Mouse (Mus musculus) CH12.LX (cell line): ENCODE measurements around the gene 4930426L09Rik. TPM values are rescaled to one million over a fixed set of nuclear protein-coding genes. Genes with fewer than 3 reads are reported as not detected.

Experiments
- DNase-seq: peaks from one replicate; pipeline ENCODE4 v3.0.0-alpha.2; 2013; ENCODE audit errors: extremely low read depth
- H3K27ac ChIP-seq: 2 replicates; pipeline ENCODE4 v1.5.1; 2012; ENCODE audit warnings: low read depth, mild to moderate bottlenecking, control low read depth, moderate library complexity; ENCODE audit not compliant: insufficient read depth
- H3K27me3 ChIP-seq: replicated peaks from 2 replicates; pipeline ENCODE3; 2012; ENCODE audit warnings: inconsistent platforms
- H3K36me3 ChIP-seq, 2 experiments: replicated peaks in 1 of 2; 2 replicates each; pipeline versions ENCODE3 to v1.6.1; 2012; ENCODE audit warnings: inconsistent platforms in 1 of 2, low read length in 1 of 2, mild to moderate bottlenecking in 1 of 2, mixed read lengths in 1 of 2, moderate library complexity in 1 of 2; ENCODE audit not compliant: control insufficient read depth in 1 of 2, insufficient read depth in 1 of 2
- H3K4me1 ChIP-seq, 2 experiments: 2 replicates each; pipeline ENCODE4 v1.6.1; 2012; ENCODE audit warnings: inconsistent platforms in 1 of 2, moderate library complexity in 1 of 2; ENCODE audit not compliant: insufficient read depth in 2 of 2, control insufficient read depth in 1 of 2
- H3K4me2 ChIP-seq: 2 replicates; pipeline ENCODE4 v1.6.1; 2012; ENCODE audit warnings: low read depth, mild to moderate bottlenecking, control low read depth; ENCODE audit not compliant: poor library complexity, insufficient read depth, severe bottlenecking
- H3K4me3 ChIP-seq, 3 experiments: fragments of 150-350 bp in 1 of 3; sonication (generic) in 1 of 3; replicated peaks in 1 of 3; 2 replicates each; pipeline versions ENCODE3 to v1.5.1; 2011 to 2012; ENCODE audit warnings: low read depth in 2 of 3, low read length in 2 of 3, mild to moderate bottlenecking in 2 of 3, moderate library complexity in 2 of 3, control low read depth in 1 of 3, improper control_type of control experiment in 1 of 3, inconsistent platforms in 1 of 3, mixed read lengths in 1 of 3; ENCODE audit not compliant: poor library complexity in 1 of 3
- H3K79me2 ChIP-seq: replicated peaks from 2 replicates; pipeline ENCODE4 v1.6.1; 2012; ENCODE audit warnings: mild to moderate bottlenecking, moderate library complexity; ENCODE audit not compliant: control insufficient read depth, poor library complexity, insufficient read depth, severe bottlenecking; ENCODE audit errors: extremely low read depth
- H3K9ac ChIP-seq: 2 replicates; pipeline ENCODE4 v1.6.1; 2012; ENCODE audit warnings: low read depth, mild to moderate bottlenecking, control low read depth, moderate library complexity; ENCODE audit not compliant: insufficient read depth
- H3K9me3 ChIP-seq: replicated peaks from 2 replicates; pipeline ENCODE3; 2012; ENCODE audit warnings: low read length, inconsistent platforms, mixed read lengths
- CHD1 ChIP-seq: IDR thresholded peaks from 2 replicates; pipeline ENCODE4 v1.6.1; 2012; ENCODE audit warnings: low read depth, low read length, improper control_type of control experiment, inconsistent platforms
- CHD2 ChIP-seq: IDR thresholded peaks from 2 replicates; pipeline ENCODE4 v1.6.1; 2011; ENCODE audit warnings: low read length, improper control_type of control experiment
- CTCF ChIP-seq, 2 experiments: IDR thresholded peaks in 1 of 2; conservative IDR thresholded peaks in 1 of 2; 2 replicates each; pipeline ENCODE4 v1.5.1; 2011 to 2012; ENCODE audit warnings: low read depth in 2 of 2, low read length in 2 of 2, improper control_type of control experiment in 1 of 2, inconsistent platforms in 1 of 2, mild to moderate bottlenecking in 1 of 2, moderate library complexity in 1 of 2
- E2F4 ChIP-seq: IDR thresholded peaks from 2 replicates; pipeline ENCODE4 v1.6.1; 2011; ENCODE audit warnings: low read depth, low read length, improper control_type of control experiment; ENCODE audit not compliant: insufficient replicate concordance
- ELF1 ChIP-seq: IDR thresholded peaks from 2 replicates; pipeline ENCODE4 v1.6.1; 2014; ENCODE audit warnings: low read depth, mild to moderate bottlenecking, inconsistent platforms, low read length, improper control_type of control experiment
- EP300 ChIP-seq: IDR thresholded peaks from 2 replicates; pipeline ENCODE4 v1.6.1; 2011; ENCODE audit warnings: low read length, improper control_type of control experiment
- ETS1 ChIP-seq: conservative IDR thresholded peaks from 2 replicates; pipeline ENCODE4 v1.6.1; 2012; ENCODE audit warnings: low read depth, mild to moderate bottlenecking, inconsistent platforms, low read length, improper control_type of control experiment, moderate library complexity
- GABPA ChIP-seq: IDR thresholded peaks from 2 replicates; pipeline ENCODE4 v1.6.1; 2012; ENCODE audit warnings: low read depth, low read length, improper control_type of control experiment, inconsistent platforms; ENCODE audit not compliant: insufficient replicate concordance
- HCFC1 ChIP-seq: IDR thresholded peaks from 2 replicates; pipeline ENCODE4 v1.6.1; 2012; ENCODE audit warnings: low read depth, mild to moderate bottlenecking, inconsistent platforms, low read length, improper control_type of control experiment
- IRF4 ChIP-seq: IDR thresholded peaks from 2 replicates; pipeline ENCODE4 v1.6.1; 2014; ENCODE audit warnings: low read depth, mild to moderate bottlenecking, inconsistent platforms, low read length, improper control_type of control experiment
- JUN ChIP-seq: IDR thresholded peaks from 2 replicates; pipeline ENCODE4 v1.6.1; 2011; ENCODE audit warnings: low read depth, mild to moderate bottlenecking, low read length, improper control_type of control experiment, moderate library complexity; ENCODE audit not compliant: insufficient read depth
- JUND ChIP-seq: conservative IDR thresholded peaks from 2 replicates; pipeline ENCODE4 v1.6.1; 2011; ENCODE audit warnings: low read depth, low read length, improper control_type of control experiment
- KAT2A ChIP-seq: IDR thresholded peaks from 2 replicates; pipeline ENCODE4 v1.6.1; 2012; ENCODE audit warnings: low read length, improper control_type of control experiment, inconsistent platforms; ENCODE audit not compliant: insufficient replicate concordance
- MAFK ChIP-seq: IDR thresholded peaks from 2 replicates; pipeline ENCODE4 v1.6.1; 2011; ENCODE audit warnings: low read length, improper control_type of control experiment; ENCODE audit not compliant: insufficient replicate concordance
- MAX ChIP-seq: IDR thresholded peaks from 2 replicates; pipeline ENCODE4 v1.6.1; 2011; ENCODE audit warnings: low read length, improper control_type of control experiment
- MAZ ChIP-seq: IDR thresholded peaks from 2 replicates; pipeline ENCODE4 v1.6.1; 2012; ENCODE audit warnings: low read depth, mild to moderate bottlenecking, inconsistent platforms, low read length, improper control_type of control experiment, moderate library complexity
- MEF2A ChIP-seq: IDR thresholded peaks from 2 replicates; pipeline ENCODE4 v1.6.1; 2014; ENCODE audit warnings: low read depth, mild to moderate bottlenecking, inconsistent platforms, low read length, improper control_type of control experiment, borderline replicate concordance
- MXI1 ChIP-seq: IDR thresholded peaks from 2 replicates; pipeline ENCODE4 v1.6.1; 2011; ENCODE audit warnings: mild to moderate bottlenecking, low read depth, low read length, improper control_type of control experiment
- NELFE ChIP-seq: IDR thresholded peaks from 2 replicates; pipeline ENCODE4 v1.6.1; 2011; ENCODE audit warnings: low read depth, low read length, improper control_type of control experiment
- PAX5 ChIP-seq: IDR thresholded peaks from 2 replicates; pipeline ENCODE4 v1.6.1; 2012; ENCODE audit warnings: low read length, inconsistent platforms, mixed read lengths
- POLR2A ChIP-seq: IDR thresholded peaks from 2 replicates; pipeline ENCODE4 v1.6.1; 2011; ENCODE audit warnings: low read depth, mild to moderate bottlenecking, improper control_type of control experiment, low read length
- POLR2AphosphoS2 ChIP-seq: IDR thresholded peaks from 2 replicates; pipeline ENCODE4 v1.6.1; 2011; ENCODE audit warnings: low read depth, low read length, improper control_type of control experiment
- RAD21 ChIP-seq: IDR thresholded peaks from 2 replicates; pipeline ENCODE4 v1.6.1; 2011; ENCODE audit warnings: low read depth, mild to moderate bottlenecking, low read length, improper control_type of control experiment, moderate library complexity
- SIN3A ChIP-seq: IDR thresholded peaks from 2 replicates; pipeline ENCODE4 v1.6.1; 2012; ENCODE audit warnings: low read length, improper control_type of control experiment, inconsistent platforms
- SMC3 ChIP-seq: IDR thresholded peaks from 2 replicates; pipeline ENCODE4 v1.6.1; 2011; ENCODE audit warnings: low read depth, low read length, improper control_type of control experiment
- USF2 ChIP-seq: conservative IDR thresholded peaks from 2 replicates; pipeline ENCODE4 v1.6.1; 2011; ENCODE audit warnings: low read depth, low read length, improper control_type of control experiment
- ZC3H11A ChIP-seq: IDR thresholded peaks from 2 replicates; pipeline ENCODE4 v1.6.1; 2012; ENCODE audit warnings: low read depth, mild to moderate bottlenecking, inconsistent platforms, low read length, improper control_type of control experiment
- ZMIZ1 ChIP-seq: IDR thresholded peaks from 2 replicates; pipeline ENCODE4 v1.6.1; 2012; ENCODE audit warnings: low read depth, mild to moderate bottlenecking, inconsistent platforms, low read length, improper control_type of control experiment
- dilution Hi-C: fragments of 300-500 bp; cut with MboI; formaldehyde crosslinking; loops from 2 replicates; pipeline ENCODE4 v1.14.3; 2020; ENCODE audit warnings: low sequenced_read_pairs; ENCODE audit not compliant: extremely low pct_unique_long_range_greater_than_20kb, extremely low pct_ligation_motif_present
- in situ Hi-C: fragments of 300-500 bp; cut with MboI; formaldehyde crosslinking; loops from 3 replicates; pipeline ENCODE4 v1.14.3; 2019; ENCODE audit warnings: low sequenced_read_pairs, low pct_ligation_motif_present, low pct_unique_long_range_greater_than_20kb, mixed read lengths
- polyA plus RNA-seq: library from polyadenylated mRNA; unstranded; fragments of >175 nt; gene quantifications from 2 replicates; pipeline ENCODE4 v1.2.1, GENCODE M21; 2012; ENCODE audit warnings: low read depth; ENCODE audit not compliant: insufficient read length
- total RNA-seq, 2 experiments: library from RNA; depleted of rRNA; stranded (reverse); fragments of 300-350 nt in 1 of 2; fragments of >200 nt in 1 of 2; gene quantifications; 2 replicates each; pipeline ENCODE4 v1.2.3; 2012 to 2014

4930426L09Rik gene
- total and polyA plus RNA-seq, 3 experiments: 0.26 to 0.31 (median 0.30) TPM

- H3K79me2 ChIP-seq: no peaks in the 10 kb centered on the region
- no peaks in the 10 kb centered on the region for H3K9me3 ChIP-seq
- no peaks in the 10 kb centered on the region for H3K27me3 ChIP-seq
- H3K36me3 ChIP-seq: peaks cover 0 to 16% of the 10 kb centered on the region in 2 experiments
- H3K4me2 ChIP-seq: 0 out of 2 replicates have a peak overlapping the region, but pooled peaks have one; percentile 55
- TF ChIP-seq ZC3H11A (no peak), SIN3A (no peak), USF2 (no peak), MAFK (no peak), POLR2AphosphoS2 (no peak), MEF2A (no peak), CHD2 (no peak), CTCF (conservative IDR thresholded peaks at IDR 0.05 in 1 of 2, IDR thresholded peaks at IDR 0.05 in 1 of 2; ENCODE audit: low read depth in 2 of 2, low read length in 2 of 2) (no peak), POLR2A (no peak), CHD1 (no peak), ZMIZ1 (no peak), ETS1 (no peak), IRF4 (no peak), NELFE (no peak), HCFC1 (no peak), MXI1 (no peak), SMC3 (no peak), E2F4 (no peak), MAX (no peak)
- H3K9ac ChIP-seq: no peak overlapping the region
- H3K4me3 ChIP-seq: no peak overlapping the region
- in situ Hi-C loops: no loop called here
- dilution Hi-C loops: no loop called here
- peaks cover 19 to 90% of the 10 kb centered on the region in 2 experiments for H3K4me1 ChIP-seq
- no peak for DNase-seq
- H3K27ac ChIP-seq: no peak overlapping the region
These were observed 38.6 kb upstream of the 4930426L09Rik start for GRCm38 (mm10) chr2:18959558-18959957.

- no peak for DNase-seq
- Histone ChIP-seq H3K27ac (no peak overlapping the region), H3K79me2 (no peaks in the 10 kb centered on the region), H3K36me3 (peaks cover 0 to 20% of the 10 kb centered on the region in 2 experiments), H3K9ac (no peak overlapping the region), H3K4me2 (no peak overlapping the region), H3K4me1 (peaks cover 19 to 81% of the 10 kb centered on the region in 2 experiments), H3K4me3 (no peak overlapping the region), H3K9me3 (no peaks in the 10 kb centered on the region), H3K27me3 (no peaks in the 10 kb centered on the region)
- in situ Hi-C loops: no loop called here
- dilution Hi-C loops: no loop called here
- TF ChIP-seq GABPA (no peak), E2F4 (no peak), SMC3 (no peak), PAX5 (no peak), CTCF (conservative IDR thresholded peaks at IDR 0.05 in 1 of 2, IDR thresholded peaks at IDR 0.05 in 1 of 2; ENCODE audit: low read depth in 2 of 2, low read length in 2 of 2) (no peak), USF2 (no peak), NELFE (no peak), JUN (no peak), ELF1 (no peak), ZC3H11A (no peak), JUND (no peak), RAD21 (no peak), EP300 (no peak), MAZ (no peak), CHD1 (no peak), MAFK (no peak), SIN3A (no peak), MEF2A (no peak), KAT2A (no peak)
These were observed 37.7 kb upstream of the 4930426L09Rik start for GRCm38 (mm10) chr2:18960376-18960973.
